Mouse (Mus musculus): ENCODE results near the gene Trpm8. TPM values are rescaled to one million over a fixed set of nuclear protein-coding genes. Genes with fewer than 3 reads are reported as not detected.

The Trpm8 gene
- total and polyA plus RNA-seq, 3 experiments = not detected

- TF ChIP-seq E2F4 (IDR thresholded peaks at IDR 0.05; ENCODE audit: insufficient replicate concordance, low read depth, low read length) (no peak), MAX (IDR thresholded peaks at IDR 0.05; ENCODE audit: low read length) (no peak), JUN (IDR thresholded peaks at IDR 0.05; ENCODE audit: insufficient read depth, low read depth, low read length) (no peak), CTCF (conservative IDR thresholded peaks at IDR 0.05 in 1 of 2, IDR thresholded peaks at IDR 0.05 in 1 of 2; ENCODE audit: low read depth in 2 of 2, low read length in 2 of 2) (no peak), RAD21 (IDR thresholded peaks at IDR 0.05; ENCODE audit: low read depth, low read length) (no peak)
These were observed 15.8 kb upstream of the Trpm8 start (continued) for GRCm38 (mm10) chr1:88261706-88262105.

DNA sequence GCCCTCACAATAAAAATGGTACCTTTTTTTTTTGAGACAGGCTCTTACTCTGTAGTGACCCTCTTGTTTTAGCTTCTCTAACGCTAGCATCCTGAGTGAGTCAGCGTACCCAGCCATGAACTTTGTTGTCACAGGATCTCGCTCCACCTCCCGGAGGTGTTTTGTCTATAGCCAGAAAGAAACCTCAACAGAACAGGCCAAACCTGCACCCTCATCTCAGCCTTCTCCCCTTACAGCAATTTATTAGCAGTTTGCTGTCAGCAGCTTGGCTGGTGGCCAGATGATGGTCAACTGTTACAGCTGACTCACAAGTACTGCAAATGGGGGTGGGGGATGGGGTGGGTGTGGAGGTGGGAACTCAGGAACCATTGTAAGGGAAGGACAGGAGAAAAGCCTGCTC, 15.2 kb upstream of the Trpm8 start:
- Histone ChIP-seq H3K4me1 (ENCODE audit: control insufficient read depth in 1 of 2, insufficient read depth in 2 of 2) (peaks cover 2 to 29% of the 10 kb centered on the region in 2 experiments; a peak in 3 of 4 replicates), H3K4me2 (ENCODE audit: insufficient read depth, low read depth, poor library complexity, severe bottlenecking) (no peak overlapping the region), H3K27ac (ENCODE audit: insufficient read depth, low read depth) (no peak overlapping the region), H3K4me3 (replicated peaks in 1 of 3; ENCODE audit: low read depth in 2 of 3, low read length in 2 of 3, poor library complexity in 1 of 3) (no peak overlapping the region), H3K79me2 (replicated peaks; ENCODE audit: control insufficient read depth, extremely low read depth, insufficient read depth, poor library complexity, severe bottlenecking) (no peaks in the 10 kb centered on the region), H3K36me3 (replicated peaks in 1 of 2; ENCODE audit: control insufficient read depth in 1 of 2, insufficient read depth in 1 of 2, low read length in 1 of 2) (peaks cover 44 to 75% of the 10 kb centered on the region in 2 experiments), H3K9ac (ENCODE audit: insufficient read depth, low read depth) (no peak overlapping the region), H3K27me3 (replicated peaks) (no peaks in the 10 kb centered on the region), H3K9me3 (replicated peaks; ENCODE audit: low read length) (peaks cover 20% of the 10 kb centered on the region)
- TF ChIP-seq MAZ (IDR thresholded peaks at IDR 0.05; ENCODE audit: low read depth, low read length) (no peak), RCOR1 (conservative IDR thresholded peaks at IDR 0.05; ENCODE audit: low read depth, low read length) (no peak), MEF2A (IDR thresholded peaks at IDR 0.05; ENCODE audit: borderline replicate concordance, low read depth, low read length) (no peak), JUN (IDR thresholded peaks at IDR 0.05; ENCODE audit: insufficient read depth, low read depth, low read length) (no peak), EP300 (IDR thresholded peaks at IDR 0.05; ENCODE audit: low read length) (no peak), POLR2A (IDR thresholded peaks at IDR 0.05; ENCODE audit: low read depth, low read length) (peak; percentile 17), IRF4 (IDR thresholded peaks at IDR 0.05; ENCODE audit: low read depth, low read length) (no peak), PAX5 (IDR thresholded peaks at IDR 0.05; ENCODE audit: low read length) (no peak), ETS1 (conservative IDR thresholded peaks at IDR 0.05; ENCODE audit: low read depth, low read length) (no peak), ZC3H11A (IDR thresholded peaks at IDR 0.05; ENCODE audit: low read depth, low read length) (no peak), RAD21 (IDR thresholded peaks at IDR 0.05; ENCODE audit: low read depth, low read length) (no peak), KAT2A (IDR thresholded peaks at IDR 0.05; ENCODE audit: insufficient replicate concordance, low read length) (0 out of 2 replicates have a peak, but pooled peaks have one; percentile 14), JUND (conservative IDR thresholded peaks at IDR 0.05; ENCODE audit: low read depth, low read length) (no peak), ZMIZ1 (IDR thresholded peaks at IDR 0.05; ENCODE audit: low read depth, low read length) (no peak), CHD2 (IDR thresholded peaks at IDR 0.05; ENCODE audit: low read length) (0 out of 2 replicates have a peak, but pooled peaks have one; percentile 20), CTCF (conservative IDR thresholded peaks at IDR 0.05 in 1 of 2, IDR thresholded peaks at IDR 0.05 in 1 of 2; ENCODE audit: low read depth in 2 of 2, low read length in 2 of 2) (no peak), MAX (IDR thresholded peaks at IDR 0.05; ENCODE audit: low read length) (no peak), USF2 (conservative IDR thresholded peaks at IDR 0.05; ENCODE audit: low read depth, low read length) (no peak), NRF1 (IDR thresholded peaks at IDR 0.05; ENCODE audit: low read depth, low read length) (no peak), UBTF (IDR thresholded peaks at IDR 0.05; ENCODE audit: low read depth, low read length) (no peak), POLR2AphosphoS2 (IDR thresholded peaks at IDR 0.05; ENCODE audit: low read depth, low read length) (peak; percentile 73; the same call in 1 of the 2 replicates), TBP (conservative IDR thresholded peaks at IDR 0.05; ENCODE audit: low read depth, low read length) (no peak), MYC (IDR thresholded peaks at IDR 0.05; ENCODE audit: low read depth, low read length) (no peak)
- dilution Hi-C loops (cut with MboI; ENCODE audit: extremely low pct_ligation_motif_present, extremely low pct_unique_long_range_greater_than_20kb, low sequenced_read_pairs) = no loop called here
- DNase-seq (ENCODE audit: extremely low read depth) = no peak
- in situ Hi-C loops (cut with MboI; ENCODE audit: low pct_ligation_motif_present, low pct_unique_long_range_greater_than_20kb, low sequenced_read_pairs) = no loop called here
